12 mouse cellular contexts compared by ENCODE assay signal in genomic region chr14:35561244-35561893, GRCm38 (mm10).
"Had no signal": no experiment of that assay in that cellular context is flagged by ENCODE, and none has a peak within 500 bp of the region (broad histone marks: within the 10 kb centered on the region; RNA-seq: fewer than 3 reads in every experiment).

No protein-coding gene starts in this region.

- H3K36me3 ChIP-seq: kidney, embryonic 15.5 days; limb, embryonic 13.5 days; midbrain, embryonic 13.5 days; neural tube, embryonic 15.5 days had no signal

- DNase-seq: kidney, adult 2 months; kidney, postnatal 14 days; lung, adult 18-20 months; spleen, adult 18-20 months; thymus, adult 2 months; thymus, postnatal 25 days had no signal

- H3K9me3 ChIP-seq: kidney, embryonic 15.5 days; limb, embryonic 13.5 days; midbrain, embryonic 13.5 days; neural tube, embryonic 15.5 days had no signal

- H3K4me1 ChIP-seq: kidney, embryonic 15.5 days; limb, embryonic 13.5 days; midbrain, embryonic 13.5 days; neural tube, embryonic 15.5 days had no signal

- H3K4me3 ChIP-seq: kidney, embryonic 15.5 days; limb, embryonic 13.5 days; midbrain, embryonic 13.5 days; myocyte; neural tube, embryonic 15.5 days had no signal

- H3K27ac ChIP-seq: kidney, embryonic 15.5 days; limb, embryonic 13.5 days; liver, embryonic 14.5 days; midbrain, embryonic 13.5 days; neural tube, embryonic 15.5 days had no signal

- H3K27me3 ChIP-seq: kidney, embryonic 15.5 days; limb, embryonic 13.5 days; midbrain, embryonic 13.5 days; neural tube, embryonic 15.5 days had no signal
